Mouse (Mus musculus) A20 (cell line): Measurements from ENCODE around the gene Olfr364-ps1.

ENCODE experiments used
- DNase-seq: peaks from one replicate; pipeline ENCODE4 v3.0.0-alpha.2; 2011; ENCODE audit warnings: low read depth, low spot score

Olfr364-ps1 gene

GRCm38 (mm10) chr2:37139022-37139421 lies at the start of gene Olfr364-ps1:
TSS of gene Olfr364-ps1 (plus strand) at chr2:37139322.
- DNase-seq, result no peak

- DNase-seq, result no peak
These were observed 21.3 kb upstream of the Olfr364-ps1 start, which contains the start of gene Olfr362 for GRCm38 (mm10) chr2:37117810-37118209. TSS of gene Olfr362 (minus strand) at chr2:37117910.

- DNase-seq, result no peak
These were observed 48.8 kb downstream of the Olfr364-ps1 start, which contains the start of gene Olfr365 for GRCm38 (mm10) chr2:37187898-37188297. TSS of gene Olfr365 (plus strand) at chr2:37188198.
